Mouse (Mus musculus): ENCODE data around the gene Galr3. TPM values are rescaled to one million over a fixed set of nuclear protein-coding genes. Genes with fewer than 3 reads are reported as not detected.
A peak's percentile ranks its signal among the peaks of the same experiment; 100 is the strongest.
"Not testable (repeated sequence)": the region's sequence is repeated elsewhere in the genome, so short reads cannot be mapped to it uniquely, and the experiment has no call there.

Galr3 gene
- total RNA-seq (2017) = 1.4 and 3.5 TPM in 2 replicates

DNA sequence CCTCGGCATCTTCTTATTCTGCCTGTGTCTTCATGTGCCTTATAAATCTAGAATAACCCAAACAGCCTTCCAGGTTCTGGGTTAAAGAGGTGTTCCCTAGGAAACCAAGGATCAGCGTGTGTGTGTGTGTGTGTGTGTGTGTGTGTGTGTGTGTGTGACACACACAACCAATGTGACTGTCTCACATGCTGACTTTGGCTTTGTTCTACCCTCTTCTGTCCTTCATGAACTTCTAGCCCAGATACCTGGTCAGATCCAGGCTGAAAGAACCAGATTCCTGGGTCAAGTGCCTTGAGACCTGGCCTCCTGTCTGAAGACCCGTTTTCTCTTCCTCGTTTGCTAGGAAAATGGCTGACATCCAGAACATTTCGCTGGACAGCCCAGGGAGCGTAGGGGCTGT lies at the start of gene Galr3:
Gene Galr3, plus strand, starts transcription at position 301 of the 400 bp plus-strand sequence.
- no peak for ATAC-seq (replicated peaks; ENCODE audit: low read depth, poor library complexity, severe bottlenecking)

DNA sequence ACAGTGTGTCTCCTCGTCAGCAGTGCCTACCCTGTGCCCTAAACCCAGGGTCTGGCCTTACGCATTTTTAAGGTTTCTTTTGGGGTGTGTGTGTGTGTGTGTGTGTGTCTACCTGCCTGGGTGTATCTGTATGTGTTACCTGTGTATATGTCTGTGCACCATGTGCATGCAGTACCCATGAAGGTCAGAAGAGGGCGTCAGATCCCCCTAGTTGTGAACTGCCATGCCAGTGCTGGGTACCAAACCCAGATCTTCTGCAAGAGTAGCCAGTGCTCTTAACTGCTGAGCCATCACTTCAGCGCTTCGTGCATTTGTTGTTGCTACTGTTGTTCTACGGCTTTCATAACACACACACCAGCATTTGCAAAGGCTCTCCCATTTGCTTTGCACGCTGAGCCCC lies 49.5 kb upstream of the Galr3 start:
- ATAC-seq (replicated peaks; ENCODE audit: low read depth, poor library complexity, severe bottlenecking) = no peak

DNA sequence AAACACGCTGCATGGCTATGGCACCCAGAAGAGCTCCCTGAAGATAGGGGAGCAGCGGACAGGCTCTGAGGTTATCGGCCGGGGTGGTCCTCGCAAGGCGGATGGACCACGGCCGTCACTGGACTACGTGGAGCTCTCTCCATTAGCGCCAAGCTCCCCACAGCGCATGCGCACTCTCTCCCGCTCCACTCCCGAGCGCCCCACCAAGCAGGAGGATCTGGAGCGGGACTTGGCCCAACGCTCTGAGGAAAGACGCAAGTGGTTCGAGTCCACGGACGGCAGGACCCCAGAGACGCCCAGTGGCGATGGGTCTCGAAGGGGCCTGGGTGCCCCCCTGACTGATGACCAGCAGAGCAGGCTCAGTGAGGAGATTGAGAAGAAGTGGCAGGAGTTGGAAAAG lies 48.8 kb upstream of the Galr3 start:
- no peak for ATAC-seq (replicated peaks; ENCODE audit: low read depth, poor library complexity, severe bottlenecking)

DNA sequence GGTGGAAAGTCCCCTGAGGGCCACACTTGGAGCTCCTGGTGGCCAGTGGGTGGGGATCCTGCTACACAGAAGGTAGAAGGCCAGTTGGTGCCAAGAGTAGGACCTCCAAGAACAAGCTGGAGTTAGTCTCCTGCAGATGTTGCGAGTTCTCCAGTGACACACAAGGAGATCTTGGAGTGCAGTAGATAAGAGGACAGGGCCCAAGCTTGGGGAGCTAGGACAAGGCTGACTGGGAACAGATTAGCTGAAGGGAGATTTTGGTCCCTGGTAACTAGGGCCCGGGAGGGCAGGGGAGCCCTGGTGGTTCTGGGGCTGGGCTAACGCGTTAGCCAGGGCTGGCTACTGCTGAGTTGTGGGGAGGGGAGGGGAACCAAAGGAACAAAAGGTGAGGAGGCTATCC lies 45.8 kb upstream of the Galr3 start:
- ATAC-seq (replicated peaks; ENCODE audit: low read depth, poor library complexity, severe bottlenecking) = no peak

DNA sequence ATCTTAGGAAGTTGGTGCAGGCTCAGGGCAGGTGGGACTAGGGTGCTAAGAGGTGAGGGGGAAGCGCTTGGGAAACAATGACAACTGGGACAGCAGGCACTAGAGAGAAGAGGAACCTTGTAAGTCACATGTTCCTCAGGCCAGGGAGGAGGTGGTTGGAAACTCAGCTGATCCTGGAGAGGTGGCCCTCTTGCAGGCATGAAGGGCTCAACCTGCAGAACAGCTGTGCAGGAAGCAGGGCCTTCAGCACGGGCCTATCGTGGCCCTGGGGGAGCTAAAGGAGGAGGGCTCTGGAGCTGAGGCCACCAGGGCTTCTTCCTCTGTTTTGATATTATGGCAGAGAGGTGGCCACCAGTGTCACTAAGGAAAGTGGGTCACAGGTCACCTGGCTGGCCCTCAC lies 45.0 kb upstream of the Galr3 start:
- peak; percentile 39; the same call in 1 of the 2 replicates for ATAC-seq (replicated peaks; ENCODE audit: low read depth, poor library complexity, severe bottlenecking)

DNA sequence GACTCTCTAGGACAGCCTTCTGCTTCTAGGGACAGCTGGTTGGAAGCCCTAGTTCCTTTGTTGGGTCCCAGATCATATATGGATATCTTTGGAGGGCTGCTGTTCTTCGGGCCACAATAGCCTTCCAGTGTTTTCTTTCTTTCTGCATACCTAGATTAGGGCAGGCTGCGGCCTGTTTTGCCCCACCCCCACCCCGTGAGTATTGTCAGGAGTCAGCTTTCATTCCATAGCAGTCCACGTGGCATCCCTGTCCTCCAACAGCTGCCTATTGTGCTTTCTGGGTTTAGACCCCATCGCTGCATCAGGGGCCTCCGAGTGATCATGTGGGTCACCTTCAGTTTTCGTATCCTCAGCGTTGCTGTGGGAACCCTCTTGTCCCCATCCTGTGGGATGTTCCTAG lies 43.3 kb upstream of the Galr3 start:
- ATAC-seq (replicated peaks; ENCODE audit: low read depth, poor library complexity, severe bottlenecking) = no peak

DNA sequence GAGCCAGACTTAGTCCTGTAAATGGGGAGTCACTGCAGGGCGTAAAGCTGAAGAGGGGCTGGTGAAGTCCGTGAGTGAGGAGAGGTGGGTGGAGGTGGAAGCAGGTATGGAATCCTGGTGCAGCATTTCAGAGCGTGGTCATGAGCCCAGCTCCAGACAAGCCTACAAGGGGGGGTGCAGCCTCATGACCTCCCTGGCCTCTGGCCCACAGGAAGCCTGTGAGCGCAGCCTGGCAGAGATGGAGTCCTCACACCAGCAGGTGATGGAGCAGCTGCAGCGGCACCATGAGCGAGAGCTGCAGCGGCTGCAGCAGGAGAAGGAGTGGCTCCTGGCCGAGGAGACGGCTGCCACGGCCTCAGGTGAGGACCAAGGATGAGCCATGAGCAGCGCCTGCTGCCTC lies 42.1 kb upstream of the Galr3 start:
- ATAC-seq (replicated peaks; ENCODE audit: low read depth, poor library complexity, severe bottlenecking) = no peak; the same call in 1 of the 2 replicates

DNA sequence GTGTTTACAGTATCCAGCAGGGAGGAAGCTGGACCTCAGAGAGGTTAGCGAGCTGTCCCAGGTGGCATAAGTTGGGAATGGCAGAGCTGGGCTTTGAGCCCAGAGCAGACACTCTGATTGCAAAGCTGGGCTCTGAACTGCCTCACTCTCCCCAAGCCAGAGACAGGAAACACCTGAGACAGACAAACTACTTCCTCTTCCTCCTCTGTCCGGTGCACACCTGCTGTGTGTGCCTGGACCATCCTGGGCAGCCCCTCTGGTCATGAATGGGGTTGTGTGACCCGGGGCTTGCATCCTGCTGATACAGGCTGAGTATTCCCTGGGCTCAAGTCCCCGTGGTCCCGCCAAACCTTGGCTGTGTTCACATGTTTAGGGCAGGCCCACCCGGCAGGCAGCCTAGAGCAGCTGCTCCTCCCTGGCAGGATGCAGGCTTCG lies 41.3 kb upstream of the Galr3 start:
- ATAC-seq (replicated peaks; ENCODE audit: low read depth, poor library complexity, severe bottlenecking) = no peak

DNA sequence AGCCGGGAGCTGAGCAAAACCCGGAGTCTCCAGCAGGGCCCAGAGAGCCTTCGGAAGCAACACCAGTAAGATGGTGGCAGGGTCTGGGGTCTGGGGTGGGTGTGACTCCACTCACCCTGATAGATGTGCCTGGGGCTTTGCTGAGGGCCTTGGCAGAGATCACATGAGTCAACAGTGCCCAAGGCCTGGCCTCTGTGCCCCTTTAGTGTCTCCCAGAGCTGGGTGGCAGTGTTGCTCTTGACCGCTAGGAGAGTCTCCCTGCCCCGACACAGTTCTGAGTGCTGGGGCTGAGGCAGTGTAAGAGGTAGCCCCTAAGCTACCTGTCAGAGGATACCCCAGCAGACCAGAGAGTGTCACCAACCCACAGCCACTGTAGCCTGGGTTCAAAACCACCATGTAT lies 40.1 kb upstream of the Galr3 start:
- ATAC-seq (replicated peaks; ENCODE audit: low read depth, poor library complexity, severe bottlenecking) = no peak

DNA sequence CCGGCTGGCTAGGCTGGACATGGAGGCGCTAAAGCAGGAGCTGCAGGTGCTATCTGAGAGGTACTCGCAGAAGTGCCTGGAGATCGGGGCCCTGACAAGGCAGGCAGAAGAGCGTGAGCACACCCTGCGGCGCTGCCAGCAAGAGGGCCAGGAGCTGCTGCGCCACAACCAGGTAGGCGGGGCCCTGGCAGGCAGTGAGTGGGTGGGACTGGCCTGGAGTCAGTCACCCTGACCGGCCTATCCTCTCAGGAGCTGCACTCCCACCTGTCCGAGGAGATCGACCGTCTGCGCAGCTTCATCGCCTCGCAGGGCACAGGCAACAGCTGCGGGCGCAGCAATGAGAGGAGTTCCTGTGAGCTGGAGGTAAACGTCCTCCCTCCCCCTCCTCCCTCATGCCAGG lies 39.6 kb upstream of the Galr3 start:
- ATAC-seq (replicated peaks; ENCODE audit: low read depth, poor library complexity, severe bottlenecking) = no peak

DNA sequence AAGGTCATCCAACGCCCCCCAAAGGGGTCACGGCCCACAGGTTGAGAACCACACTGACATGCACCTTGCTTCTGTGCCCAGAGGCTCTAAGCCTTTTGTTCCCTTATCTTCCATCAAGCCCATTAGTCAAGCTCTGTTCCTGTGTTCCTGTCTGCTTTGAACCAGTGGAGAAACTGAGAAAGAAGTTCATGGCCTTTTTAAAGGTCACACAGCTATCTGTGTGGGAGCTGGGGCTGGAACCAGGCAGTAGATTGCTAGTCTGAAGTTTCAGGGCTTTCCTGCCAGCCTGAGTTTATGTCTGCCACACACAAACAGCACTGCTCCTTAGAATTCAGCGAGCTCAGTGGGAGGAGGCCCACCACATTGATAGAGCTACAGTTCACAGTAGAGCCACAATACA lies 38.6 kb upstream of the Galr3 start:
- ATAC-seq (replicated peaks; ENCODE audit: low read depth, poor library complexity, severe bottlenecking) = no peak

DNA sequence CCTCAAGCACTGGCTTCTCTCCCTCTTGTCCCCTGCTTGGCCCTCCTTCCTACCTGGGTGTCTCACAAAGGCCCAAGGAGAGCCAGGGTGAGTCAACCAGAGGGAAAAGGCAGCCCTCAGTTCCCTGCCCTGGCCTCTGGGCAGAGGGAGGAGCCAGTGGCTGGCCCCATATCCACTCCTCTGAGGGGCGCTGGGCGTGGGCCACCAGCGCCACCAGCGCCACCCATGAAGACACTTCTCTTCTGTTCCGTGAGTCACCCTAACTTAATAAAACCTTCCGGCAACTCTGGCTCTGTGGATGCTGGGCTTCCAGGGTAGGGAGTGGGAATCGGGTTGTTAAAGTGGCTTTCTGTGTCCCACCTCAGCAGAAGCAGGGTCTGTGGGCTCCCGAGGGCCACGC lies 36.1 kb upstream of the Galr3 start:
- ATAC-seq (replicated peaks; ENCODE audit: low read depth, poor library complexity, severe bottlenecking) = no peak

DNA sequence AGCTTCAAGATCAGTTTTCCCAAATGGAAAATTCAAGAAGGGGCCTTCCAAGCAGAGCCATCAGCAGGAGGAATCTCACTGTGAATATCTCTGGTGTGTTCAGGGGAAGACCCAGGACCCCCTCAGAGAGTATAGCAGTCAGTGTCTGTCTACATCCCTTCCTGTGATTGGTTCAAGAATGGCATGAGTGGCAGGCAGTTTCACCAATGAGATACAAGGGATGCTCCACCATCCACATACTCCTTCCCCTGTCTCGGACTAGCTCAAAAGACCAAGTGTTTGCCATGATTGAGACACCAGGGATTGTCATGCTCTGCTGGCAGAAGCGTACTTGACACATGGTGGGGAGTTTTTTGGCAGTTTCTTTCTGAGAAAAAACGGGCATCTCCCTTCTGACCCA lies 35.0 kb upstream of the Galr3 start:
- no peak for ATAC-seq (replicated peaks; ENCODE audit: low read depth, poor library complexity, severe bottlenecking)

DNA sequence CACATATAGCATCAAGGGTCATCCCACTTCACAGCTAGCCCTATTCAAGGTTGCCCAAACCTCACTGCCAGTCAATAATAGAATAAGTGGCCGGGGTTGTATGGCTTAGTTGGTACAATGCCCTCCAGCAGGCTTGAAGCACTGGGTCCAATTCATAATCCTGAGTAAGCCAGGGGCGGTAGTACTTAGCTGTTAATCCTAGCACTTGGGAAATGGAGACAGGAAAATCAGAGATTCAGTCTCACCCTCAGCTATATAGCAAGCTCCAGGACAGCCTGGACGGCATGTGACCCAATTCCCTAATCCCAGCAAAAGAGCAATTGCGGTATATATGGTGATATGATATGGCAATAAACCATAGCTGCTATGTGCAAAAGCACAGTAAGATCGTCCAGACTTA lies 34.6 kb upstream of the Galr3 start:
- ATAC-seq (replicated peaks; ENCODE audit: low read depth, poor library complexity, severe bottlenecking) = no peak

DNA sequence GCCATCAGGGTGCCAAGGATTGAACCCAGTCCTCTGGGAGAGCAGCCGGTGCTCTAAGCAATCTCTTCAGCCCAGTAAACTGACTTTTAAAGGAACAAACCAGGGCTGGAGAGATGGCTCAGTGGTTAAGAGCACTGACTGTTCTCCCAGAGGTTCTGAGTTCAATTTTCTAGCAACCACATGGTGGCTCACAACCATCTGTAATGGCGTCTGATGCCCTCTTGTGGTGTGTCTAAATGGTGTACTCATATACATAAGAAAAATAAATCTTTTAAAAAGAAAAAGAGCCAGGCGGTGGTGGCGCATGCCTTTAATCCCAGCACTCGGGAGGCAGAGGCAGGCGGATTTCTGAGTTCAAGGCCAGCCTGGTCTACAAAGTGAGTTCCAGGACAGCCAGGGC lies 33.8 kb upstream of the Galr3 start:
- ATAC-seq (replicated peaks; ENCODE audit: low read depth, poor library complexity, severe bottlenecking) = not testable (repeated sequence)

DNA sequence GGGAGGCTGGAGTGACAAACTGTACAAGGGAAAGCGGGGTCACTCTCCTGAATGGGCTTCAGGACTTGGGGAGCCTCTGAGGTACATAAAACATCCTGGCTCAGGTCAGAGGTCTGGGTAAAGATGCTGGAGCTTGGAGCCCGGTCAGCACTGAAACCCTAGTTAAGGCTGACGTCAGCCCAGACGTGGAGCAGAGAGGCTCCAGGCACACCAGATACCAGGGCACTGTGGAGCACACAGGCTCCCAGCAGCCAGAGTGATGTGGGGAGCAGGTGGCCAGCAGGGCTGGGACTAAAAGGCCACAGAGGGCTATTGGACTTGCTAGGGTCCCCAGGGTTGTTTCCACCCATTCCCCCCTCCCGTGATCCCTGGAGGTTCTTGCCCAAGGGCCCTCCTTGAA lies 32.0 kb upstream of the Galr3 start:
- no peak for ATAC-seq (replicated peaks; ENCODE audit: low read depth, poor library complexity, severe bottlenecking)

DNA sequence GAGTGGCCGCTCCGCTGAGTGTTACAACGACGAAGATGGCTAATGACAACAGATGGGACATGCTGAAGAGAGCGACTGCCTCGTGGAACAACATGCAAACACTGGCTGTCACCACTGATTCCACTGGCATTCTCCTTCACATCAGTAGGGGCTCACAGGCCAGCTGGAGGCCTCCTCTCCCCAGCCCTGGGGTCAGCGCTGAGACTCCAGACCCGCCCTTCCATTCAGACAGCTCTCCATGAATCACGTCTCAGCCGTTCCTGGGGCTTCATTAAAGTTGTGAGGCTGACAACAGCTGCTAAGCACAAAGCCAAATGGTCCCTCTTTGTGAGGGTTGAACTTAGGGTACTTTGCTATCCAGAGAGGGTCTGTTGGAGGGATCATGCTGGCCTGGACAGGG lies 30.1 kb upstream of the Galr3 start:
- ATAC-seq (replicated peaks; ENCODE audit: low read depth, poor library complexity, severe bottlenecking) = no peak

DNA sequence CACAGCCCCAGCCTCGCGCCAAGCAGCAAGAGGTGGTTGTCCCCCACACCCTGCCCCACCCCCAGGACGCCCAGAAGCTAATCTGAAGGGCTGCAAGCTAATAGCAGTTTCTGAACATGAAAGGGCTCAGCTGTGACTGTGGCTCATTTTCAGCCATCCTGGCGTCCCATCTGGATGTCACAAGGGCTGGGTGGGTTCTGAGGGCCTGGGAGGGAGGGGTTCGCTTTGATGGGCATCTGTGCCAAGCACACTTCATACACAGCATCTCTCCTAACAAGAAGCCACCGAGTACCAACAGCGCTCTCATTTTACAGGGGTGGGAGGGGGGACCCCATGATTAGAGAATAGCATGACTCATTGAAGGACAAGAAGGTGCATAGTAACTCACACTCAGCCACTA lies 28.3 kb upstream of the Galr3 start:
- no peak for ATAC-seq (replicated peaks; ENCODE audit: low read depth, poor library complexity, severe bottlenecking)

DNA sequence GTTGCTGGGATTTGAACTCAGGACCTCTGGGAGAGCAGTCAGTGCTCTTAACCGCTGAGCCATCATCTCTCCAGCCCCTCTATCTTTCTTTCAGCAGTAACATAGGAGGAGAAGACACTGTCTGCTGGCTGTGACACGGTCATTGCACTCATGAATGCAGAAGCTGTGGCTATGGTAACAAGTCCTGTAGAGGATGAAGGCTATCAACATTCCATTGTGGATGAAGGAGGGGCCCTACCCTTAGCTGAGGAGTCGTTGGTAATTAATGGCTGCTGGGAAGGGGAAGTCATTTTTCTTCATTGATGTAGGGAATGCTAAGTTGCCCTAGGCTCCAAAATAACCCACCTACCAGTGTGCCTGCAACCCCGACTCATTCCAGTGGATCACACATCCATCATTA lies 23.5 kb upstream of the Galr3 start:
- ATAC-seq (replicated peaks; ENCODE audit: low read depth, poor library complexity, severe bottlenecking) = no peak

DNA sequence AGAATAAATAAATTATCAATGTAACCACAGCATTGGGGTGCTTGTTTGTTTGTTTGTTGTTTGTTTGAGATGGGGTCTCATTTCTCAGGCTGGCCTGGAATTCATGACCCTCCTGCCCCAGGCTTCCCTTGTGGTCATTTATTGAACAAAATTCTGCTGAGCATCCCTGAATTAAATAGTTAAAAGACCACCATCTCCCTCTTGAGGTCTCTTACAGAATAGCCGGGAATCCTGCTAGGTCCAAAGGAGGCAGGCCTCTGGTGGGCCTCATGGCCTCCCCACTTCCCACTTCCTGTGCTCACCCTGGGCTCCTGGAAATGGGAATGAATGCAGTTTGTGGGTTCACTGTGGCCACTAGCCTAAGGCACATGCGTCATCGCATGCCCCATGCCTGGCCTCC lies 22.8 kb upstream of the Galr3 start:
- ATAC-seq (replicated peaks; ENCODE audit: low read depth, poor library complexity, severe bottlenecking) = no peak

DNA sequence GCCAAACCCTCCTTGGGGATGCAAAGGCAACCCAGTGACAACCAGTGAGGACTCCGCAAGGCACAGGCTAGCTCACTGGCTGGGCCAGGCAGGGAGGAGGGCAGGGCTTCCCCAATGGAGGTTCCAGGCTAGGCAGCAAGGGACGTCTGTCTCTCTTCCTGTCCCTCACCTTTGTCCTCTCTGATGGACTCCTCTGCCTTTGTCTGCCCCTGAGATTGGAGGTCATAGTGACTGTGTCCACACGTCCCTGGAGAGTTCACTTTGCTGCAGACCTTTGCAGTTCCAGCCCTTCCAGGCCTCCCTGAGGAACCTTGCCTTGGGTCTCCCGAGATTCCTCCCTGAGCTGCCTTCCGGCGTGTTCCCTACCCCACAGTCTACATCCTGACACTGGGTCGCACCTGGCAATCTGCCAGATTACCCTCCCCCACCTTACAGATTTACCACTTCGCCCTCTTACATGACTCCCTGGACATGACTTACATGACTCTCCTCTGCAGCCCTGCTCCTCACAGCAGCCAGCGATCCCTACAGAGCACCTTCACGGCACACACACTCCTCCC lies 18.9 kb upstream of the Galr3 start:
- ATAC-seq (replicated peaks; ENCODE audit: low read depth, poor library complexity, severe bottlenecking) = no peak

DNA sequence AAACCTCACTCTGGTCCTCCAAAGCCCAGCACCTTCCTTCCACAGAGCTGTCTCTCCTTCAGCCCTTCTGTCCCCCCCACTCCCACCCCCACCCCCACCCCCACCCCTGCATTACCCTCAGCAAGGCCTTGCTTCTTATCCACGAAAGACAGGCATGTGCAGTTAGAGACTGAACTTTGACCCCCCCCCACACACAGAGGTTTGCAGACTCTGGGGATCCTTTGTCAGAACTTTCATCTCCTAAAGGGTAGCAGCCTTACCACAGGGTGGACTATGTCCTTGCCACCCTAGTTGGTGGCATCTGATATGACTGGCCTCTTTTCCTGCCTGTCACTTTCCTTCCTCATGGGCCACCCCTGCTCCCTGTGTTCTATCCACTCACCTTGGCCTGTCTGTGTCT lies 18.3 kb upstream of the Galr3 start:
- no peak for ATAC-seq (replicated peaks; ENCODE audit: low read depth, poor library complexity, severe bottlenecking)
